Mouse (Mus musculus) ES-E14 (cell line): ENCODE data around the gene Shb.

Experiments
- HCFC1 ChIP-seq: IDR thresholded peaks from 2 replicates; pipeline ENCODE4 v1.6.1; 2012; ENCODE audit warnings: low read length, inconsistent platforms, borderline replicate concordance; ENCODE audit not compliant: insufficient read depth
- ZC3H11A ChIP-seq: IDR thresholded peaks from 2 replicates; pipeline ENCODE4 v1.6.1; 2012; ENCODE audit warnings: low read depth, mild to moderate bottlenecking, inconsistent platforms, low read length, borderline replicate concordance

- TF ChIP-seq HCFC1 = no peak
- no peak for TF ChIP-seq ZC3H11A
These were observed 25.7 kb downstream of the Shb start for GRCm38 (mm10) chr4:45506613-45507012.
